Mouse (Mus musculus) C2C12 (cell line): Measurements from ENCODE around the gene Gm45234.

Source experiments
- CEBPB ChIP-seq: IDR thresholded peaks from one replicate; pipeline ENCODE4 v1.6.1; 2011; ENCODE audit warnings: low read depth, mild to moderate bottlenecking, control low read depth, moderate library complexity
- CTCF ChIP-seq: IDR thresholded peaks from one replicate; pipeline ENCODE4 v1.5.1; 2011; ENCODE audit not compliant: control insufficient read depth, insufficient read depth, insufficient read length
- USF1 ChIP-seq: IDR thresholded peaks from one replicate; pipeline ENCODE4 v1.6.1; 2011; ENCODE audit warnings: low read depth, mild to moderate bottlenecking, control low read depth, moderate library complexity

DNA sequence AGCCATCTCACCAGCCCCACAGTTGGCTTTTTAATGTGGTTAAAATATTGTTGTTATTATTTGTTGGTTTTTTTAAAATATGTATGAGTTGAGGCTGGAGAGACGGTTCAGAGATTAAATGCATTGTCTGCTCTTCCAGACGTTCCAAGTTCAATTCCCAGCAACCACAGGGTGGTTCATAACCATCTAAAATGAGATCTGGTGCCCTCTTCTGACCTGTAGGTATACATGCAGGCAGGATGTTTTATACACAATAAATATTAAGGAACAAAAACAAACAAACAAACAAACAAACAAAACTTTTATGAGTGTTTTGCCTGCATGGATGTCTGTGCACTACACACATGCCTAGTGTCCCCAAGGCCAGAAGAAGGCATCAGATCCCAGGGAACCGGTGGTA, 47.2 kb upstream of the Gm45234 start:
- TF ChIP-seq CTCF (no peak), USF1 (no peak), CEBPB (no peak)
